Mouse (Mus musculus): Measurements from ENCODE around the gene Zfp748.

The Zfp748 gene

DNA sequence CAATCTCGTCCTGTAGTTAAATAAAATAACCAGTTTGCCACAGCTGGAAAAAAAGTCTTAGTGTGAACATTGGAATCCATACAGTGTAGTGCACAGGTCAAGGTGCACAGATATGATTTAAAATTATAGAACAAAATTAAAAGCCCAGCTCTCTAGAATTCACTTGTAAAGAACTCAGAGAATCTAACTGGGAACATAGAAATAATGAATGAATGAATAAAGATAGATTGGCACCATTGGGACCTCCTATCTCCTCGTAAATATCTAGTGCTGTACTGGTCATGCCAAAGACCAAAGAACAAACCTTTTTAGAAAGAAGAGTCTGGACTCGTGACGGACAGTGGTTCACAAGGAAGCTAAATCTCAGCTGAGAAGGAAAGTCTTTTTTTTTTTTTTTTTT, at the start of gene Zfp748:
Gene Zfp748, minus strand, starts transcription at position 101 of the 400 bp plus-strand sequence.
- no peak for DNase-seq (ENCODE audit: low read depth, low spot score)
- H3K27me3 ChIP-seq (ENCODE audit: control insufficient read depth, insufficient read depth, low read length, poor library complexity, severe bottlenecking) = no peaks in the 10 kb centered on the region
- H3K36me3 ChIP-seq (ENCODE audit: control insufficient read depth, insufficient read depth, low read length, poor library complexity, severe bottlenecking) = no peaks in the 10 kb centered on the region

DNA sequence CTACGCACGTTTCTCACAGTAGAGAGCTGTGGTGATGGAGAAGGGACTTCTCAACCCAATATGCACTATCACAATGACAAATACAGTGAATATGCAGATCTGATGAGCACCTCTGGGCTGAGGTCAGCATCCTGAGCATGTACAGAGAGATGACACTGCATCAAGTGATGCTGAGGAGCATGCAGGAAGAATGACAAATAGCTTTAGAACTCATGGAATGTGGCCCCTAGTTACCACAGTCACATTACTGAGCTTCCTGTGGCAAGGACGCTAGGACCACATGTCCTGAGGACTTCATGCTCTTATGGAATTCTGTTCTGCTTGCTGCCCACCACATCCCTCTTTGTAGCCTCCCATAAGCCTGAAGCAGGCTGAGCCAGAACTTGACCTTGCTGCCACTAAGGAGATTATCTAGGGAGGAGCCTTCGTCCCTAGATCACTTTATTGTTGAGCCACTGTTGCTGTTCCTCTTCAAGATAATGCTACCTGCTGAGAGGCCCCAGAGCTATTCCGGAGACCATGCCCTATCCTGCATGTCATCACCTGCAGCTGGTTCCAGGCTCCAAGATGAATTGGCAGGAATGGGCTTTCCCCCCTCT, 19.1 kb upstream of the Zfp748 start:
- no peaks in the 10 kb centered on the region for H3K27me3 ChIP-seq (ENCODE audit: control insufficient read depth, insufficient read depth, low read length, poor library complexity, severe bottlenecking)
- DNase-seq (ENCODE audit: low read depth, low spot score) = no peak
- no peaks in the 10 kb centered on the region for H3K36me3 ChIP-seq (ENCODE audit: control insufficient read depth, insufficient read depth, low read length, poor library complexity, severe bottlenecking)

GRCm38 (mm10) chr13:67552505-67553346, 904 bp downstream of the Zfp748 start:
- peak; percentile 90 for DNase-seq (ENCODE audit: low read depth, low spot score)
- no peaks in the 10 kb centered on the region for H3K36me3 ChIP-seq (ENCODE audit: control insufficient read depth, insufficient read depth, low read length, poor library complexity, severe bottlenecking)
- no peaks in the 10 kb centered on the region for H3K27me3 ChIP-seq (ENCODE audit: control insufficient read depth, insufficient read depth, low read length, poor library complexity, severe bottlenecking)

GRCm38 (mm10) chr13:67545941-67546340, 7.7 kb downstream of the Zfp748 start:
- Histone ChIP-seq H3K27me3 (ENCODE audit: control insufficient read depth, insufficient read depth, low read length, poor library complexity, severe bottlenecking) (no peaks in the 10 kb centered on the region), H3K36me3 (ENCODE audit: control insufficient read depth, insufficient read depth, low read length, poor library complexity, severe bottlenecking) (peaks cover 16% of the 10 kb centered on the region)
- DNase-seq (ENCODE audit: low read depth, low spot score) = no peak

DNA sequence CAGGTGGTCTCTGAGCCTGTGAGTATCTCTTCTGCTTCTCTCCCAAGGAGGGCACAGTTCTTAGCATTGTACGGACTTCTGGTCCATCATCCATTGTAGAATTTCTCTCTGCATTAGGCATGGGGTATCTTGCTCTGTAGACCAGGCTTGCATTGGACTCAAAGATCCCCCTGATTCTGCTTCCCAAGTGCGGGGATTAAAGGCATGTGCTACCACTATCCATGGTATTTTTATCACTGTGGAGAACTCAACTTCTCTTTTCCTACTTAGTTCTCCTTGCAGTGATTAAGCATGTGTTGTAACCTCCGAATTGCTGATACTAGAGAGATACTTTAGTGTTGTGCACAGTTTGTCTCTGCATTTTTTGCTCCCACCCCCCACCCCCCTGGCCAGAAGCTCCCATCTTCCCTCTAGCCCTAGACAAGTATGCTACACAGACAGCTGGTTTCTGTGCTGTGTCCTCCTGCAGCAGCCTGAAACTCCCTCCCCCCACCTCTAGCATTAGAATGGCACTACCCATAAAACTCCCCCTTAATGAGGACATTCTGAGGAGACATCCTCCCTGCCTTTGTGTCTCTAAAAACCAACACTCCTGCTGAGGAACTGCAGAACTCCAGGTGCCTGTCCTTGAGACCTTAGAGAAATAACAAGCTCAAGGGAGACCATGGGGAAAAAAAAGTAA, 26.4 kb downstream of the Zfp748 start:
- Histone ChIP-seq H3K27me3 (ENCODE audit: control insufficient read depth, insufficient read depth, low read length, poor library complexity, severe bottlenecking) (no peaks in the 10 kb centered on the region), H3K36me3 (ENCODE audit: control insufficient read depth, insufficient read depth, low read length, poor library complexity, severe bottlenecking) (no peaks in the 10 kb centered on the region)
- no peak for DNase-seq (ENCODE audit: low read depth, low spot score)

DNA sequence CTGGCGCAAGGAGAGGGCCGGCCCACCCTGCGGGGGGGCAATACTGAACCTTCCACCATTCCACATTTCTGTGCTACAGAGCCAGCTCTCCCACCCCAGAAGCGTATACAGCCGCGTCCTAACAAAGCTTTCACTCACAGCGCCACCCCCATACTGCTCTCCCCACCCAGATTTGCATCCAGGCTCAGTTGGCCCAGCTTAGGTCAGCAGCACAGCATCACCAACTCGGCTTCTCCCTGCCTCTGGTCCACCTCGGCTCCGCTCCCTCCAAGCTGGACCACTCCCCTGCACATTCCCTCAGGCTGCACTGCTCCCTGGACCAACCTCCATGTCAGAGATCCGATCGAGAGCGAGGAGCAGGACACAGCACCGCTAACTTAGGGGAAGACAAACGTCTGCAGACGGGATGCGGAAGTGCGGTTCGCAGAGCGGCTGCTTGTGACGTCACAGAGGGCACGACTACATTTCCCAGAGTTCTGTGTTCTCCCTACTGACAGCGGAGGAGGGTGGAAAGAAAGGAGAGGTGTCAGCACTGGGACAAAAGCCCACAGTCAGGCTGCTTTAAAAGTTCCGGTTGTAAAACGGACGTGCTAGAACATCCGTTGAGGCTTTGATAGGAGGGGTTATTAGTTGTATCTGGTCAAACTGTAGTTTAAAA, 27.7 kb downstream of the Zfp748 start, which contains the start of the genes Gm26965 and Zfp87:
Gene Gm26965, minus strand, starts transcription at position 399 of the 658 bp plus-strand sequence.
Gene Zfp87, minus strand, starts transcription at position 425 of the 658 bp plus-strand sequence.
- DNase-seq (ENCODE audit: low read depth, low spot score) = peak; percentile 96
- H3K36me3 ChIP-seq (ENCODE audit: control insufficient read depth, insufficient read depth, low read length, poor library complexity, severe bottlenecking) = no peaks in the 10 kb centered on the region; the same call in 1 of the 2 replicates
- no peaks in the 10 kb centered on the region for H3K27me3 ChIP-seq (ENCODE audit: control insufficient read depth, insufficient read depth, low read length, poor library complexity, severe bottlenecking)

DNA sequence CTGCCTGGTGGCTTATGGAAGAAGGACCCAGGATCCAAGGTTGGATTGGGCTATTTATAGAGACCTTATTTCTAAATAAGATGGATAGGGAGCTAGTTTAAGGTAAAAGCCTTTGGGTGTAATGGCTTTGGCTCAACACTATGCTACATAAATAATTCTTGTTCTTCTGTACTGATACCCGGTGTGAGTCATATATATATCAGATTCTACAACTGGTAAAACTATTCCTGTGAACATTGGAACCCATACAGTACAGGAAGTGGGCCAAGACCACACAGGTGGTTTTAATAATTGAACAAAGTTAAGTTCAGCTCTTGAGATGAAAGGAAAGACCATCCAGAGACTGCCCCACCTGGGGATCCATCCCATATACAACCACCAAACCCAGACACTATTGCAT, 52.7 kb downstream of the Zfp748 start:
- no peak for DNase-seq (ENCODE audit: low read depth, low spot score)

GRCm38 (mm10) chr13:67500084-67500719, 53.4 kb downstream of the Zfp748 start, which contains the start of gene Zfp58:
Zfp58 (minus strand) TSS chr13:67500555.
- Histone ChIP-seq H3K27me3 (ENCODE audit: control insufficient read depth, insufficient read depth, low read length, poor library complexity, severe bottlenecking) (no peaks in the 10 kb centered on the region), H3K36me3 (ENCODE audit: control insufficient read depth, insufficient read depth, low read length, poor library complexity, severe bottlenecking) (no peaks in the 10 kb centered on the region)
- peak; percentile 87 for DNase-seq (ENCODE audit: low read depth, low spot score)

More for the DNA sequence above, 52.7 kb downstream of the Zfp748 start:
- Histone ChIP-seq H3K36me3 (ENCODE audit: control insufficient read depth, insufficient read depth, low read length, poor library complexity, severe bottlenecking) (no peaks in the 10 kb centered on the region), H3K27me3 (ENCODE audit: control insufficient read depth, insufficient read depth, low read length, poor library complexity, severe bottlenecking) (no peaks in the 10 kb centered on the region)

- Histone ChIP-seq H3K27me3 (ENCODE audit: control insufficient read depth, insufficient read depth, low read length, poor library complexity, severe bottlenecking) (no peaks in the 10 kb centered on the region), H3K36me3 (ENCODE audit: control insufficient read depth, insufficient read depth, low read length, poor library complexity, severe bottlenecking) (peaks cover 16% of the 10 kb centered on the region)
- no peak for DNase-seq (ENCODE audit: low read depth, low spot score)
These were observed 58.0 kb downstream of the Zfp748 start for GRCm38 (mm10) chr13:67495631-67496030.
